Mouse (Mus musculus): ENCODE results near the gene Rin1. TPM values are rescaled to one million over a fixed set of nuclear protein-coding genes. Genes with fewer than 3 reads are reported as not detected.

Gene Rin1
- polyA plus RNA-seq, 1 experiment from 2014 or later, result 1.2 TPM

- Histone ChIP-seq H3K4me1 (ENCODE audit: control insufficient read depth, insufficient read depth, low read length) (peaks cover 3% of the 10 kb centered on the region), H3K27ac (replicated peaks; ENCODE audit: low read depth, low read length) (no peak overlapping the region), H3K4me3 (ENCODE audit: low read depth, low read length) (no peak overlapping the region), H3K9ac (replicated peaks; ENCODE audit: low read length) (no peak overlapping the region), H3K36me3 (replicated peaks; ENCODE audit: control insufficient read depth, insufficient read depth, low read depth, low read length) (peaks cover 2% of the 10 kb centered on the region), H3K4me2 (ENCODE audit: low read depth, low read length) (no peak overlapping the region), H3K9me3 (replicated peaks; ENCODE audit: control insufficient read depth, low read length) (no peaks in the 10 kb centered on the region), H3K27me3 (ENCODE audit: control insufficient read depth, insufficient read depth, low read length) (peaks cover 20% of the 10 kb centered on the region)
- DNase-seq (ENCODE audit: low spot score) (no peak), ATAC-seq (replicated peaks; ENCODE audit: insufficient number of reproducible peaks, low FRiP score, low TSS enrichment, low read depth) (no peak)
- 86% methylated on average over 14 of the region's 14 CpGs for WGBS
These were observed 1.9 kb upstream of the Rin1 start for GRCm38 (mm10) chr19:5048138-5049056.

GRCm38 (mm10) chr19:5049325-5049724 lies 956 bp upstream of the Rin1 start:
- ATAC-seq (replicated peaks; ENCODE audit: insufficient number of reproducible peaks, low FRiP score, low TSS enrichment, low read depth) (no peak), DNase-seq (ENCODE audit: low spot score) (no peak)
- Histone ChIP-seq H3K27me3 (ENCODE audit: control insufficient read depth, insufficient read depth, low read length) (peaks cover 23% of the 10 kb centered on the region), H3K27ac (replicated peaks; ENCODE audit: low read depth, low read length) (no peak overlapping the region), H3K4me1 (ENCODE audit: control insufficient read depth, insufficient read depth, low read length) (peaks cover 3% of the 10 kb centered on the region), H3K4me2 (ENCODE audit: low read depth, low read length) (no peak overlapping the region), H3K9me3 (replicated peaks; ENCODE audit: control insufficient read depth, low read length) (no peaks in the 10 kb centered on the region), H3K36me3 (replicated peaks; ENCODE audit: control insufficient read depth, insufficient read depth, low read depth, low read length) (peaks cover 2% of the 10 kb centered on the region), H3K9ac (replicated peaks; ENCODE audit: low read length) (no peak overlapping the region), H3K4me3 (ENCODE audit: low read depth, low read length) (no peak overlapping the region)
- WGBS, result 74% methylated on average over 6 of the region's 6 CpGs

GRCm38 (mm10) chr19:5051031-5051430 lies 750 bp downstream of the Rin1 start:
- H3K4me1 ChIP-seq (ENCODE audit: control insufficient read depth, insufficient read depth, low read length), result peaks cover 3% of the 10 kb centered on the region
- peak overlapping the region; percentile 26 for H3K4me2 ChIP-seq (ENCODE audit: low read depth, low read length)
- no peaks in the 10 kb centered on the region for H3K9me3 ChIP-seq (replicated peaks; ENCODE audit: control insufficient read depth, low read length)
- peak overlapping the region; percentile 7; the same call in 1 of the 2 replicates for H3K4me3 ChIP-seq (ENCODE audit: low read depth, low read length)
- H3K9ac ChIP-seq (replicated peaks; ENCODE audit: low read length), result peak overlapping the region; percentile 22; the same call in 1 of the 2 replicates
- H3K27ac ChIP-seq (replicated peaks; ENCODE audit: low read depth, low read length), result no peak overlapping the region
- WGBS, result 2% methylated on average over 17 of the region's 17 CpGs
- H3K27me3 ChIP-seq (ENCODE audit: control insufficient read depth, insufficient read depth, low read length), result peaks cover 23% of the 10 kb centered on the region
- H3K36me3 ChIP-seq (replicated peaks; ENCODE audit: control insufficient read depth, insufficient read depth, low read depth, low read length), result peaks cover 2% of the 10 kb centered on the region
- DNase-seq (ENCODE audit: low spot score), result no peak
- 0 out of 2 replicates have a peak, but pooled peaks have one; percentile 14 for ATAC-seq (replicated peaks; ENCODE audit: insufficient number of reproducible peaks, low FRiP score, low TSS enrichment, low read depth)

GRCm38 (mm10) chr19:5051515-5051914 lies 1.2 kb downstream of the Rin1 start:
- H3K4me3 ChIP-seq (ENCODE audit: low read depth, low read length), result peak overlapping the region; percentile 7; the same call in 1 of the 2 replicates
- DNase-seq (ENCODE audit: low spot score) (no peak), ATAC-seq (replicated peaks; ENCODE audit: insufficient number of reproducible peaks, low FRiP score, low TSS enrichment, low read depth) (no peak)
- H3K9ac ChIP-seq (replicated peaks; ENCODE audit: low read length), result peak overlapping the region; percentile 22; the same call in 1 of the 2 replicates
- H3K27ac ChIP-seq (replicated peaks; ENCODE audit: low read depth, low read length), result no peak overlapping the region
- peaks cover 3% of the 10 kb centered on the region for H3K4me1 ChIP-seq (ENCODE audit: control insufficient read depth, insufficient read depth, low read length)
- H3K27me3 ChIP-seq (ENCODE audit: control insufficient read depth, insufficient read depth, low read length), result peaks cover 23% of the 10 kb centered on the region
- no peaks in the 10 kb centered on the region for H3K9me3 ChIP-seq (replicated peaks; ENCODE audit: control insufficient read depth, low read length)
- WGBS, result 47% methylated on average over 3 of the region's 3 CpGs
- peaks cover 2% of the 10 kb centered on the region for H3K36me3 ChIP-seq (replicated peaks; ENCODE audit: control insufficient read depth, insufficient read depth, low read depth, low read length)
- peak overlapping the region; percentile 13 for H3K4me2 ChIP-seq (ENCODE audit: low read depth, low read length)

- Histone ChIP-seq H3K9ac (replicated peaks; ENCODE audit: low read length) (no peak overlapping the region; the same call in 1 of the 2 replicates), H3K27me3 (ENCODE audit: control insufficient read depth, insufficient read depth, low read length) (peaks cover 23% of the 10 kb centered on the region), H3K9me3 (replicated peaks; ENCODE audit: control insufficient read depth, low read length) (no peaks in the 10 kb centered on the region), H3K4me3 (ENCODE audit: low read depth, low read length) (no peak overlapping the region), H3K4me1 (ENCODE audit: control insufficient read depth, insufficient read depth, low read length) (peaks cover 3% of the 10 kb centered on the region), H3K36me3 (replicated peaks; ENCODE audit: control insufficient read depth, insufficient read depth, low read depth, low read length) (peaks cover 2% of the 10 kb centered on the region), H3K4me2 (ENCODE audit: low read depth, low read length) (no peak overlapping the region; the same call in 1 of the 2 replicates), H3K27ac (replicated peaks; ENCODE audit: low read depth, low read length) (no peak overlapping the region)
- ATAC-seq (replicated peaks; ENCODE audit: insufficient number of reproducible peaks, low FRiP score, low TSS enrichment, low read depth) (no peak), DNase-seq (ENCODE audit: low spot score) (no peak)
- 26% methylated on average over 25 of the region's 25 CpGs for WGBS
These were observed 2.0 kb downstream of the Rin1 start for GRCm38 (mm10) chr19:5052166-5052822.

GRCm38 (mm10) chr19:5052853-5053252 lies 2.6 kb downstream of the Rin1 start:
- peaks cover 23% of the 10 kb centered on the region for H3K27me3 ChIP-seq (ENCODE audit: control insufficient read depth, insufficient read depth, low read length)
- H3K4me2 ChIP-seq (ENCODE audit: low read depth, low read length), result no peak overlapping the region
- no peaks in the 10 kb centered on the region for H3K9me3 ChIP-seq (replicated peaks; ENCODE audit: control insufficient read depth, low read length)
- ATAC-seq (replicated peaks; ENCODE audit: insufficient number of reproducible peaks, low FRiP score, low TSS enrichment, low read depth) (no peak), DNase-seq (ENCODE audit: low spot score) (no peak)
- peaks cover 3% of the 10 kb centered on the region for H3K4me1 ChIP-seq (ENCODE audit: control insufficient read depth, insufficient read depth, low read length)
- H3K4me3 ChIP-seq (ENCODE audit: low read depth, low read length), result no peak overlapping the region
- WGBS, result 60% methylated on average over 17 of the region's 17 CpGs
- H3K27ac ChIP-seq (replicated peaks; ENCODE audit: low read depth, low read length), result no peak overlapping the region
- peaks cover 2% of the 10 kb centered on the region for H3K36me3 ChIP-seq (replicated peaks; ENCODE audit: control insufficient read depth, insufficient read depth, low read depth, low read length)
- H3K9ac ChIP-seq (replicated peaks; ENCODE audit: low read length), result no peak overlapping the region

- peak; percentile 73 for DNase-seq (ENCODE audit: low spot score)
- WGBS, result 22% methylated on average over 9 of the region's 9 CpGs
- H3K4me2 ChIP-seq (ENCODE audit: low read depth, low read length), result no peak overlapping the region
- H3K4me1 ChIP-seq (ENCODE audit: control insufficient read depth, insufficient read depth, low read length), result peaks cover 12% of the 10 kb centered on the region
- H3K4me3 ChIP-seq (ENCODE audit: low read depth, low read length), result no peak overlapping the region
- H3K9ac ChIP-seq (replicated peaks; ENCODE audit: low read length), result no peak overlapping the region
- no peak overlapping the region for H3K27ac ChIP-seq (replicated peaks; ENCODE audit: low read depth, low read length)
- H3K36me3 ChIP-seq (replicated peaks; ENCODE audit: control insufficient read depth, insufficient read depth, low read depth, low read length), result no peaks in the 10 kb centered on the region; the same call in 1 of the 2 replicates
- no peaks in the 10 kb centered on the region for H3K9me3 ChIP-seq (replicated peaks; ENCODE audit: control insufficient read depth, low read length)
- no peak for ATAC-seq (replicated peaks; ENCODE audit: insufficient number of reproducible peaks, low FRiP score, low TSS enrichment, low read depth)
- peaks cover 23% of the 10 kb centered on the region for H3K27me3 ChIP-seq (ENCODE audit: control insufficient read depth, insufficient read depth, low read length)
These were observed 3.6 kb downstream of the Rin1 start for GRCm38 (mm10) chr19:5053909-5054308.

All from embryonic facial prominence, embryonic 11.5 days (tissue).